Mouse (Mus musculus) C2C12 (cell line): ENCODE data around the gene Lgals8.

ENCODE experiments used
- CTCF ChIP-seq: IDR thresholded peaks from one replicate; pipeline ENCODE4 v1.5.1; 2011; ENCODE audit not compliant: control insufficient read depth, insufficient read depth, insufficient read length
- FOSL1 ChIP-seq: IDR thresholded peaks from one replicate; pipeline ENCODE4 v1.8.0; 2011; ENCODE audit warnings: mild to moderate bottlenecking, low read length; ENCODE audit not compliant: poor library complexity, insufficient read depth, severe bottlenecking
- MAX ChIP-seq: IDR thresholded peaks from one replicate; pipeline ENCODE4 v1.6.1; 2011; ENCODE audit warnings: mild to moderate bottlenecking, control low read depth
- MYOG ChIP-seq: IDR thresholded peaks from one replicate; pipeline ENCODE4 v1.6.1; 2011; ENCODE audit not compliant: control insufficient read depth, insufficient read length; ENCODE audit errors: extremely low read depth
- USF1 ChIP-seq: IDR thresholded peaks from one replicate; pipeline ENCODE4 v1.6.1; 2011; ENCODE audit warnings: low read depth, mild to moderate bottlenecking, control low read depth, moderate library complexity

GRCm38 (mm10) chr13:12485197-12485596 is 20.5 kb upstream of the Lgals8 start:
- TF ChIP-seq USF1, result no peak
- no peak for TF ChIP-seq MYOG
- TF ChIP-seq CTCF, result no peak
- no peak for TF ChIP-seq FOSL1
- TF ChIP-seq MAX, result no peak
